Mouse (Mus musculus) urinary bladder, postnatal 4 days (tissue): ENCODE measurements around the gene Ssh1.

Experiments used
- DNase-seq, 2 experiments: peaks; one replicate each; pipeline ENCODE4 v3.0.0; 2021 to 2022; ENCODE audit warnings: low spot score in 2 of 2

Ssh1 gene

DNA sequence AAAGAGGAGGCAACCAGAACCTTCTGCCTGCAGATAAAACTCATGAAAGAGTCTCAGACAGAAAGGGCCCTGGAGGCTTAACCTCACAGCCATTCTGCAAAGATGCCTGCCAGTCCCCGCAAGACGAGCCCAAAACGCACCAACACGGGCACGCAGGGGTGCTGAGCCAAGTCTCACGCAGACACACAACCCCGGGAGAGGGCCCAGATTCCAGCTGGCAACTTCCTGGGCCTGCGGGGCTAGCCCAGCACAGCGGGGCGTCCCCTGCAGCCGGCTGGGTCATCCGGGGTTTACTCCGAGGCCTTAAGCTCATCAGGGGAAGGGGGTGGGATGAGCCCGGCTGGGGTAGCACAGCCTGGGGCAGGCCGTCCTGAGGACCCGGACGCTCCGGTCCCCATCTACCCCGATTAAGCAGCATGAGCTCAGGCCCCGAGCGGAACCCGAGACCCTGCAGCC is 635 bp downstream of the Ssh1 start:
- DNase-seq = peak in 1 of 2 experiments; percentile 41

DNA sequence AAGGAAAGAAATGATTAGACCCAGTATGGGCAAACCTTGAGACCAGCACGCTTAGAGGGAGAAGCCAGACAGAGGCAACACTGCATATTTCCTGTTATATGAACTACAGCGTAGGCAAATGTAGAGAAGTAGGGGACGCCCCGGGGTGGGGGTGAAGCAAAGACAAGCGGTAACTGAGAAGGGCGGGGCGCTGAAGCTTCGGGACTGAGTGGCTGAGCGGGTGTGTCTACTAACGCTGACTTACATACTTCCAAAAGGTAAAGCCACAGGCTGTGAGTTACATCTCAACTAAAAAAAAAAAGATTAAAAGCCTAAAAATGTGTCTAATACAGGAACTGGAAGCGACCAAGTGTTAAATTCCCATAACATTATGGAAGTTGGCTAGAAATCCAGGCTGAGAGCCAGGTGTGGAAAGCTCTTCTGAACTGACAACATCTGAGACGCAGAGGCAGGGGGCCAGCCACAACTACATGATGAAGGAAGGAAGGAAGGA is 1.3 kb downstream of the Ssh1 start:
- DNase-seq = no peak

DNA sequence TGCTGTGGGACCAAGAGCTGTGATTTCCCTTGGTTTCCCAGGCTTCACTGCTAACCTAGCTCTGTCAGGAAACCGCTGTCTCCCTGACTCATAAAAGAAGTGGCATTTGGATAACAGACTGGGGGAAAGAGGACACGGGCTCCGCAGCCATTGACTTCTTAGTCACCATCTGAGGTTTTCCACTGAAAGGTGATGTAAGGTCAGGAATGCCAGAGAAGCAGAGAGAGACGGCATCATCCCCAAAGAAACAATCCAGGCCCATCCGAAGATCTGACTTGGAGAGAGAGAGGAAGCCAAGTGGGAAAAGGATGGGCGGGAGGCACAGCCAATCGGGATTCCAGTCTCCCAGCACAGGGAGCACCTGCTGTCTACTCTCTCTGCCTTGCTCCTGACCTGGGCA is 2.6 kb downstream of the Ssh1 start:
- DNase-seq = no peak

DNA sequence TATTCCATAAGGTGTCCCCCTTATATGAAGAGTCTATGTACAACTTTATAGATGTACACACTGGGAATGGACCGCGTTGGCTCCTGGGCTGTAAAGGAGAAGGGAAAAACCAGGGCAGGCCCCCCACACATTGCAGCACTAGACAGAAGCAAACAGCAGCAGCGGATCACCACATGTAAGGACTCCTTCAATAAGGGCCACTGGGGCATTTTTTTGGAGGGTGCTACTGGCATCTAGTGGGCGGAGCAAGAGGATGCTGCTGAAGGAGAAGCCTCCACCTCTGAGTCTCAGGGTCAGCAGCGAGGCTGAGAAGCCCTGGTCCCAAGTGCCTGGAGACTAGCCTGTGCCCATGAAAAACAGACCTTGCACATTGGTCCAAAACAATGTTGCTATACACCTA is 3.1 kb downstream of the Ssh1 start:
- DNase-seq = no peak

DNA sequence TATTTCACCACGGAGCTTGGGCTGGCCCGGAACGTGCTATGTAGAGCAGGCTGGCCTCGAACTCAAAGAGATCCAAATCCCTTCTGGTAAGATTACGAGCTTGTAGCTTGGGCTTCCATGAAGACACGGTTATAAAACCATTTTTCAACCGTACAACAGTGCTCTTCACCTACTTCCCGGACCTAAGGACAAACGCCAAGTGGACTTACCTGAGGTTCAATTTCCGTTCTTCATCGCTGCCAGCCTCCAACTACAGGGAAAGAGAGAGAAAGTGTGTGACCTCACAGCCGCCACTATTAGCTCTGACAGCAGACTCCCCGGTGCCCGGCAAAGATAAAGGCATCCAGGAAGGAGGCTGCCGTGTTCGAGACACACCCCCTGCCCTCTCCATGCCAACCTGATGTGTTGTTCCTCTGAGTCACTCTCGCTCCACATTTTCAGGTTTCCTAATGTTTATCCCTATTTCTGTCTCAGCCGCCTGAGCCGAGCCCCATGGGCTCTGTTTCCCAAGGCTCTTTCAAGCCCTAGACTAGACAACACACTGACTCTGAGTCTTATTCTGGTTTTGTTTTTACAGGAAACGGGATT is 4.2 kb downstream of the Ssh1 start:
- no peak for DNase-seq

DNA sequence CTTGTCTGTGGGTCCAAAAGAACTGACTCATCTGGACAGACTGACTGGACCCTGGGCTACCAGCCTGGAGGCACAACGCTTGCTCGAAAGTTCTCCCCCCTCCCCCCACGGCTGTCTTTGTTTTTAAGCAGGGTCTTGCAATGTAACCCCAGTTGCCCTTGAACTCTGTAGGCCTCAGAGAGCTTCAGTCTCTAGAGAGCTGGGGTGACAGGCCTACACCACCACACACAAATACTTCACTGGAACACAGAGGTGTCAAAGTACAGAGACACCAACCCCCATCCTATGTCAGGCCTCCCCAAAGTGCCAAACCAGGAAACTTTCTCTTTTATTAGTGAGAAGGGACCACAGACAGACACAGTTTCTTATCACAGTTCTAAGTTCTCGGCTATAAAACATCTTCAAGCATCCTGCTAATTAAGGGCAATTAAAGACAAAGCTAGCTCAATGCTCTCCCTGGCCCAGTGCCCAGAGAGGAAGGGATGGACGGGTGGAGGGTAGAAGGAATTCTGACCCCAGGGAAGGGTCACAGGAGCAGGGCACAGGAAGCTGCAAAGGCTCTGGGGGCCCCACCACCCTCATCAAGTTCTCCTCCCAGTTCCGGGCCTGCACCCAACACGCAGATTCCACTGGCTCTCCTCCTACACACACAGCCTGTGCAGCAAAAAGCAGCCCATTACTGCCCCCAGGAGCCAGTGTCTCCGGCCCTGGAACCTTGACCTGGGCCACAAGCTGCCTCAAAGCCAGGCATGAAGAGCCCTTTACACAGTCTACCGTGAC is 7.3 kb downstream of the Ssh1 start:
- DNase-seq = peak in 1 of 2 experiments; percentile 67

DNA sequence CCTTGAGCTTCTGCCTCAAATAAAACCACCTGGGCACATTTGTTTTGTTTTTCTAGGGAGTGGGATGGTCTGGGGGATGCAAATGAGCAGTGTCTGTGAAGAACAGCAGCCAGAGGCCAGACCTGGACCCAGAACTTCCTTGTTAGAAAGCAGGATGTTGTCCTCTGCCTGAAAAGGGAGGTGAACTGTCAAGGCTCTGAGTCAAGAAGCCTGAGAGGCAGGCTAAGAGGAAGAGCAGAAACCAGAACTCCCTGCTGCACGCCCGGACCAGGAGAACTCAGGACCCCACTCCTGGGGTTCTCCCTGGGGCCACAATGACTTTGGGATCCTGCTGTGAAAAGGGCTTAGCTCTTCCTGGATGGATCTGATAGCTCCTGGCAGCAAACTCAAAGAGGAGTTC is 8.0 kb downstream of the Ssh1 start:
- DNase-seq = no peak

DNA sequence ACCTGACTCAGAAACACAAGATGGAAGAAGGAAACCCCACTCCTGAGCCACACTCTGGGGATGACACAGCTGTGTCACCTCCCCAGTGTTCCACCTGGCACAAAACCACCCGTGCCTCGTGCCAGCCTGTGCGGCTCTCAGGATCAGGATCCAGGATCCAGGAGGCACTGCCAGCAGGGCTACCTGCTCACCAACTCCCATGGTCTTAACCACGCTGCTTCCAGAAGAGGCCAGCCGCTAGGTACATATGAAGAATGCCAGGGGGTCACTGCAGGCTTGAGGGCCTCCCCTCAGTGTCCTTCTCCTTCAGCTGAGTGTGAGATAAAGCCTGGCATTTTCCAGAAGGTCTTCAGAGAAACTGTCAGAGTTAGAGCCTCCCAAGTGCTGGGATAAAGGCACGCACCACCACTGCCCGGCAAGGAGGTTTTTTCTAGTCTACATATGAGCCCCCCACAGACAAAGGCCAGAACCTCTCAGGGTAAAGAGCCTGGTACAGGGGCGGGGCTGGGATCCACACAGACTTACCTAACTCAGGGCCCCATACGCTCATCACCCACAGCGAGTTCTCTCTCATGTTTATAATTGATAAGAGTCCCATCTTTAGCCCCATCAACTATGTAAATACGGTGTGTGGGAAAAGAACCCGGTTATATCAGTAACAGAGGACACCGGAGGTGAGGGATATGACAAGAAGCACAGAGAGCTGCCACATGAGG is 9.5 kb downstream of the Ssh1 start:
- no peak for DNase-seq

DNA sequence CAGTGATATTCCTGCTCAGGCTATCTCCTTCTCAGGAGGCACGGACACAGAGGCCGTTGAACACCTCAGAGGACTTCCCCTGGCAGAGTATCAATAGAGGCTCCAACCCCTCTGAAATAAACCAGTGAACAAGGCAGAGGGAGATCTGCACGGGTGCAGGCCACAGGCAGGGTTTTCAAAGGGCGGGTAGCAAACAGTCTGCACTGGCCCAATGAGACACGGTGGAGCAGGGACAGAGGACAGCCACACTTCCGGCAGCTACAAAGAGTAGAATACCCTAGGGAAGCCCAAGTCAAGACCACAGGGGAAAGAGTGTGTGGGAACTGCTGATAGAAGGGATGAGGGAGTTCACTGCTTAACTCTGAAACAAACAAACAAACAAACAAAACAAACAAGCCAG is 10.2 kb downstream of the Ssh1 start:
- DNase-seq = no peak

DNA sequence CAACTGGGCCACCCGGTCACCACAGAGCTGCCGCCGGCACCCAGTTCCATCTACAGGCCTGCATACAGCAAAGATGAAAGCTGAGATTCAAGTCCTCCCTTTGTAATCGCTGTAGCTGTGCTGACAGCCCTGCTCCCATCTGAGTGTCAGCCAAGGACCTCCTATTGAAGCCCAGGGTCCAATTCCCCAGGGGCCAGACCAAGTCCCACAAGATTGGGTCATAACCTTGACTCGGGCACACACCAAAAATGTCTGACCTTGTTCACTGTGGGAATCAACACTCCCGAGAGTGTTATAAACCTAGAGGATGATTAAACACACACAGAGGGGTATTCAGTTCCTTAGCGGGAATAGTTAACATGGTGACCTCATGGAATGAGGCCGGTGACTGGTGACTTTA is 11.9 kb downstream of the Ssh1 start:
- DNase-seq = no peak

DNA sequence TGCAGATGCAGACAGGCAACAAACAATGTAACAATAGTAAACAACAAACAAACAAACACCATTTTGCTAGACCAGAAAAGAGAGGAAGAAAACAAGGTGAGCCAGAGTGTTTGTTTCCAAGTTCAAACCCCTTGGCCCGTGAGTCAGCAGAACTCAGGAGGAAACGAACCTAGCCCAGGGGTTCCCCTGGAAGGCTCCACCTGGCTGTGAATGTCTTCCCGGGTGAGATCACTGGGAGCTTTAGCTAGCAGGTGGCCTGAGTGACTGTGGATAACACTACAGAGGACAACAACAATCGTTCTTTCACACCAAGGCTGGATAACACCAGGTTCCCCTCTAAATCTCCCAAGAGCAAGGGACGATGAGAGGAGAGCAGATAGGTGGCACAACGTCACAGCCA is 12.5 kb downstream of the Ssh1 start:
- DNase-seq = no peak

DNA sequence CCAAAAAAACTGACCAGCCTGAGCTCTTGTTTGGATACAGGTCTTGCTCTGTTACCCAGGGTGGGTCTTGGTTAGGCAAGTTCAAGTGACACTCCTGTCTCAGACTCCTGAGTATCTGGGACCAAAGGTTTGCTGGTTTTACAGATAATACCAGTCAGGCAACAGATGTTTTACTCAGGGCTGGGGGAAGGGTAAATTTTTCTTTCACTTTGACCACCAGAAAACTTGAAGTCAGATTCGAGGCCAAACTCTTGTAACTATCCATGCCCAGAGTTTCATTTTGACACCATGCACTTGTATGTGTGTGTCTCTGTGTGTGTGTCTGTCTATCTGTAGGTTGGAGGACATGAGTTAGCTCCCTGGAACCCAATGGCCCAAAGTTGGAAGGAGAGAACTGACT is 13.2 kb downstream of the Ssh1 start:
- no peak for DNase-seq

DNA sequence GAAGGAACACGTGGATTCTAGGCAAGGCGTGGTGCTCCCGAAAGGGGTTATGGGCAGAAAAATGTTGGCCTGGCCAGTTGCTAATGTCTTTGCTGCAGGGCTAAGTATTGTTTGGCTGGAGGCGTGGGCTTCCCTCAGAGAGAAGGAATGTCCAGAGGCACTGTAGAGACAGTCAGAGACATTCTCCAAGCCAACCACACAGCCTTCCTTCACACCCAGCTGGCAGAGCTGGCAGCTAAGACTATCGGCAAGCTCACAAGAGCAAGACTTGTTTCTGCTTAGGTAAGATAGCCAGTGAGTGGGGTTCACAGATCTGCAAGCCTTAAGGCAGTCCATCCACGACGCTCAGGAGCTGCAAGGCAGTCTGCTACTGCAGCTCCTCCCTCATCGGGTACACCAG is 16.4 kb downstream of the Ssh1 start:
- no peak for DNase-seq

DNA sequence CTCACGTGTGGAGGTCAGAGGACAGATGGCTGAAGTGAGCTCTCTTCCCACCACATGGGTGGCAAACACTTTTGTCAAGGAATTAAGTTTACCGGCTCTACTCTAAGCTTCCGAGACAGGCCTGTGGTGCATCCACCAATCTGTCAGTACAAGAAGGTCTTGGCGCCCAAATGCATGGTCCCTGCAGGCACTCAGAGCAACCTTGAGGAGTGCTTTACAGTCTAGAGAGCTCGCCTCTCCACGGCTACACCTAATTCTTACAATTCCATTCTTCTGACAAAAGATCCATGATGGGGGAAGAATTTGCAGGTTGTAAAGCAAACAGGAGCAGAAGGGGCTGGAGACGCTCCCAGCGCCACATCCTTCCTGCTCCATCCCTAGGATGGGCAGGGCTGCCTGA is 17.1 kb downstream of the Ssh1 start:
- DNase-seq = no peak

DNA sequence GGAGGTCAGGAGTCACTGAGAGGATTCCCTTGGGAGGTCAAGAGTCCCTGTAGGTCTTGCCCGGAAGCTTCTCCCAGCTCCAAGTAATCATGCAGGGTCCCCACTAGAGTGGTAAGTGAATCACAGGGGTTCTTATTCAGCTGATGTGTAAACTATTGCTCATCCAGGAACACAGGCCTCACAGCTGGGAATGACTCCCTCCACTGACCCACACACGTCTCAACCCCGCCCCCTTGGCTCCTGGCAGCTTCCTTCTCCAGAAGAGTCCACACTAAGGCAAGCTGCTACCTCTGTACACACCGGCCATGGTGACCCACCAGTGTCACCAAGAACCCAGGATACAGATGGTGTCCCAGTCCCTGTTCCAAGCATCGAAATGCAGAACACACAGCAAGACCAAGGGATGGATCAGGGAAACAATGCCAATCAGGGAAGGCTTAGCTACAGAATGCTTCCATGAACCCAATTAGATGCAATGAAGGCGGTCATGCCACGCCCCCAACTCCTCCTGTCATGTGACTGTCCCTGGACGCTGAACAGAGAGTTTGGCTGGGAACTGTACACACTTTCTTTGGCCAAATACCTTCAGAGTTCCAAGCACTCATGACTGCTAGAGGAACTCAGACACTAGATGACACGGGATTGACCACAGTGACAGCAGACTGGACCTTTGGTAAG is 18.0 kb downstream of the Ssh1 start:
- peak in 1 of 2 experiments; percentile 56 for DNase-seq

DNA sequence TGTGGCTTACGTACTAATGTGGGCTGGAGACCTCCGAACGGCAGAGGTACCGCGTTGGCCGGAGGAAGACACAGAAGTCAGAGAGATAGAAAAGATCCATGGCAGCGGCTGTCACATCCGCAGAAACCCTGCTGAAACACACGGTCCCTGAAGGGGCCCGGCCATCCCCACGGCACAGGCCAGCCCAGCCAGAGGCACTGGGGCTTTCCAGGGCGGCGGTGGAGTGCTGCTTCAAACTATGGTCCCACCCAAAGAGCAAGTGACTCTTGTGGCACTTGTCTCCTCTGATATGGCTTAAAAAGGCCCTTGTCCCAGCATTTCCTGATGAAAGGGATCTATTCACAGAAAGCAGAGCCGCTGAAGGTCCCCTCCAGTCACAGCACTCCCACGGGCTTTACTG is 19.1 kb downstream of the Ssh1 start:
- no peak for DNase-seq

DNA sequence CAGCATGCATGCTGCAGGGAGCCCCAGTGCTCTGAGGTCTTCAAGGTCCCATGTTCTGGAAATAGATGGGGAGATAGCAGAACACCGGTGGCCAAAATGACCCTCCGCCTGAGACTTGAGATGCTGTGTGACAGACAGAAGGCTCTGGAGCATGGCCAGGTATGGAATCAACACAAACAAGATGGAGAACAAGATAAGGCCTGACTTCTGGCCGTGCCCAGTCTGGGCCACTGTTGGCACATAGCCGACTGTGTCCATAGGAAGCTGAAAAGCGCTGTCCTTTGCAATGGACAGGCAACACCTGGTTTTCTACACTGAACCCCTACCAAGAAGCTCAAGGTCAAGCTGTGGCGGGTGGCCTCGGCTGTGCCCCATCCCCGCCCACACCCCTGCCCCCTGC is 19.9 kb downstream of the Ssh1 start:
- no peak for DNase-seq

DNA sequence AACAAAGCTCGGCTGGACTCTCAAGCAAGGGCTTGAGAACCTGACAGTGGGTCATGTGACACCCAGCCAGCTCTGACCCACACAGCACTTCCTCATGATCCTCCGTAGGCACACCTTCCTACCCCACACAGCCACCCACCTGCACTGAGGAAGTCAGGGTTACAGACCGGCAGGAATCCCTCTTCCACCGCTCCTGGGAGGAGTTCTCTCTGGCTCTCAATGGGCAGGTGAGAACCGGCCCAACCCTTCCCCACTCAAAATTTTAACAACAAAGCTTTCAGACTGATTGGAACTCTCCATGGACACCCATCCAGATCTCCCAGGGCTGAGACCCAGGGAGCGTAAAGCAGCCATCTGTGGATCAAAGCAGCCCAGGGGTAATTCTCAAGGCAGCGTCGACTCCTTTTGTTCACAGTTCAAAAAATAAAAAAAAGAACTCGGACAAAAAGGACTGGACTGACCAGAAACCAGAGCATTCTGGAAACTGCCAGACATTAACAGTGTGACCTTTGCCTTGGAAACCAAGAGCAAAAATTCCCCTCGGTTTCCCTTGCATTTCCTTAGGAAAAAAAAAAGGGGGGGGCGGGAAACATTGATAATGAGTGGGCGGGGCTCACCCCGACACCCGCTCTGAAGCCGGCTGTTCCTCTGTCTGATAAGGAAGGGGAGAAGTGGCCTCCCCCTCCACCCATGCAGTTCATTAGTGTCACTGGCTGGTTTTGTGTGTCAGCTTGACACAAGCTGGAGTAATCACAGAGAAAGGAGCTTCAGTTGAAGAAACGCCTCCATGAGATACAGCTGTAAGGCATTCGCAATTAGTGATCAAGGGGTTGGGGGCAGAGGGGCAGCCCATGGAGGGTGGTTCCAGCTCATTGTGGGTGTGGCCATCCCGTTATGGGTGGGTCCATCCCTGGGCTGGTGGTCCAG is 20.8 kb downstream of the Ssh1 start:
- DNase-seq = no peak

DNA sequence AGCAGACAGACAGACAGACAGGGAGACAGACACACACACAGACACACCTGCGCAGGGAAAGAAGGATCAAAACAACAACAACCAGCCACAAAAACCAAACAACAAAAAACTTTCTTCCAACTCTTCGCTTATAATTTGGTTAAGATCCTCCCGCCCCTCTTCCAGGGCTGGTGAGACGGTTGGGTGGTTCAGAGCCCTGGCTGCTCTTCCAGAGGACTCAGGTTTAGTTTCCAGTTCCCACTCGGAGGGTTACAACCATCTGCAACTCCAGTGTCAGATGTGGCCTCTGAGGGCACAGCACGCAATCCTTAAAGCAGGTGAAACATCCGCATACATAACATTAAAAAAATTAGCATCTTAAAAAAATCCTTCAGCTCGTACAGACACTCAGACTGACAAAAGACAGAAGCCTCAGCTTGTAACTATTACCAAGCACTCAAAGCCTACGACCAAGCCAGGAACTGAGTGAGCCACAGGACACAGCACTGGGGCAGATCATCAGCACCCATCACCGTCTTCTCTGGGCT is 22.2 kb downstream of the Ssh1 start:
- DNase-seq = no peak

DNA sequence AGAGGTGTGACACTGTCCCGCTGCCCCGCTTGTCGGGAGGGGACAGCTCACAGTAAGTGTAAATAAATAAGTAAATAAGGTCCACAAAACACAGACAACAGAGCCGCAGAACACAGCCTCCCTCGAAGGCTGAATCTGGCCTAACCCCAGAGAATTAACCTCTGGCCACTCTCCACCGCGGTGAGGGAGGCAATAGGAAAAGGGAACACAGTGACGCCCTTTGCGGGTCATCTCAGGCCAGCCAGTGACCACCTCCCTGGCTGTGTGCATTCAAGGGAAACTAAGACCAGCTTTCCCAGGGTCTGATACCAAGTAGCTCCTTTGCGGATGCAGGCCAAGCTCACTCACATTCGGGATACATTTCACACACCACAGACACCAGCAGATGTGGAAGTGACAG is 25.3 kb downstream of the Ssh1 start:
- DNase-seq = no peak
